Mouse (Mus musculus) lung, adult 2 months (tissue): ENCODE data around the gene Gm20671.

ENCODE experiments used
- CTCF ChIP-seq: fragments of 200-500 bp; IDR thresholded peaks from 2 replicates; pipeline ENCODE4 v1.5.1; 2011; ENCODE audit warnings: mild to moderate bottlenecking, low read length, control low read depth; ENCODE audit not compliant: insufficient read depth
- POLR2A ChIP-seq: fragments of 200-500 bp; IDR thresholded peaks from 2 replicates; pipeline ENCODE4 v1.6.1; 2011; ENCODE audit warnings: low read depth, mild to moderate bottlenecking, control low read depth, low read length, borderline replicate concordance; ENCODE audit errors: extremely low read depth

GRCm38 (mm10) chr5:32748936-32749335, 78.0 kb downstream of the Gm20671 start:
- no peak for TF ChIP-seq POLR2A
- no peak for TF ChIP-seq CTCF
